Mouse (Mus musculus) T-cell, adult 66 days (primary cell): ENCODE results near the gene Vmn1r42. TPM values are rescaled to one million over a fixed set of nuclear protein-coding genes. Genes with fewer than 3 reads are reported as not detected.

Experiments
- total RNA-seq, 2 experiments: library from RNA; stranded (reverse); gene quantifications; 3 replicates in 1 of 2; 4 replicates in 1 of 2; pipeline ENCODE4 v1.2.4; 2023

The Vmn1r42 gene
- total RNA-seq = not detected

GRCm38 (mm10) chr6:89876313-89876712, at the start of gene Vmn1r42, which contains the start of gene Vmn1r43:
TSS of gene Vmn1r42 (minus strand) at chr6:89876413.
TSS of gene Vmn1r43 (minus strand) at chr6:89876413.

GRCm38 (mm10) chr6:89883360-89883759, 7.1 kb upstream of the Vmn1r42 start, which contains the start of gene Vmn1r44:
TSS of gene Vmn1r44 (plus strand) at chr6:89883660.

Other genes starting within 250 kb of the Vmn1r42 start
- 1 to 10 TPM; 3.5 to 3.6 TPM for gene Txnrd3, start 232.4 kb downstream of the Vmn1r42 start, total RNA-seq
- not detected for gene Vmn1r40, start 168.9 kb downstream of the Vmn1r42 start, total RNA-seq
- not detected for gene Vmn1r41, start 135.6 kb downstream of the Vmn1r42 start, total RNA-seq
- not detected for gene Vmn1r43, start within 50 bp of the Vmn1r42 start, total RNA-seq
- not detected for gene Vmn1r44, start 7.2 kb upstream of the Vmn1r42 start, total RNA-seq
- gene Vmn1r45, start 64.2 kb upstream of the Vmn1r42 start, total RNA-seq = not detected
- not detected for gene Vmn1r46, start 92.9 kb upstream of the Vmn1r42 start, total RNA-seq
- not detected for gene Vmn1r47, start 139.7 kb upstream of the Vmn1r42 start, total RNA-seq
- not detected for gene Vmn1r48, start 160.4 kb upstream of the Vmn1r42 start, total RNA-seq
- not detected for gene Vmn1r49, start 202.1 kb upstream of the Vmn1r42 start, total RNA-seq
- not detected for gene Vmn1r50, start 225.0 kb upstream of the Vmn1r42 start, total RNA-seq
- gene Vmn1r51, start 246.2 kb upstream of the Vmn1r42 start, total RNA-seq = not detected